Mouse (Mus musculus): ENCODE measurements around the gene Tmem98. TPM values are rescaled to one million over a fixed set of nuclear protein-coding genes. Genes with fewer than 3 reads are reported as not detected.
A peak's percentile ranks its signal among the peaks of the same experiment; 100 is the strongest.

Gene Tmem98
- under 1 TPM; 0.71 to 0.78 TPM for total RNA-seq (2021)
- long read RNA-seq, experiment 1, partial matches to known transcripts, result 0 of 2 reads
- long read RNA-seq, experiment 1, other reads (novel, unspliced or antisense), result 0 of 2 reads
- long read RNA-seq, experiment 2, result 0 reads

DNA sequence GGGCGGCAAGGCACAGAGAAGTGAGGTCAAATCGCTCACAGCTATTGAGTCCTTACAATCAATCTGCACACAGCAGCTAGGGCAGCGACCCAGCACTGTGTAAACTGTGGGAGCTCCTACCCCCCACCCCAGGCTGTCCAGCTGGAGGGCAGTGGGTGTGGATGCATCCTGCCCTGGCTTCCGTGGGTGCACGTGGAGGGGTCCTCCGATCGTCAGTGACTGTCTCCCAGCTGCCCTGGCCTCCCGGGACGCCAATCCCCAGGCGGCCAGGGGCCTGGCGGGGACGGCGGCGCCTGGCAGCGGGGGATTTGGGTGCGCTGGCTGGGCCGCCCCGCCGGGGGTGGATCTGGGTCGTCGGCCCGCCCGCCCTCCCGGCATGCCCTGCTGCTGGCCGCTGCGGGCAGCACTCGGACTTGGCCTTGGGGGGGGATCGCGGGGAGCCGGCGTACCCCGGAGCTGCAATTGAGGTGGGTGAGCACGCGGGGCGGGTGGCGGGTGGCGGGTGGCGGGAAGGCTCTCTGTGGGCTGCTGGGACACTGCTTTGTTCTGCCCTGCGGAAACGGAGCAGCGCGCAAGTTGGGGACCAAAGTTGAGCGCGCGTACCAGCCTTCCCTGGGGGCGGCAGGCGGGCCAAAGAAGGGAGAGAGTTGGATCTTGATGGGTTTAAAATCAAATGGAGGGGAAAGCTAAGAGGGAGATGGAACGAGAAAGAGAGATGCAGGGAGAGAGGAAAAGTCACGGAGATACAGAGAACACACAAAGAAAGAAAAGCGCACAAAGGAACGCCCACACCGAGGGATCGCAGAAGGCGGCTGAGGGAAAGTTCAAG is at the start of gene Tmem98:
Gene Tmem98, plus strand, starts transcription at position 183 of the 829 bp plus-strand sequence.
- DNase-seq (ENCODE audit: low spot score), result no peak

DNA sequence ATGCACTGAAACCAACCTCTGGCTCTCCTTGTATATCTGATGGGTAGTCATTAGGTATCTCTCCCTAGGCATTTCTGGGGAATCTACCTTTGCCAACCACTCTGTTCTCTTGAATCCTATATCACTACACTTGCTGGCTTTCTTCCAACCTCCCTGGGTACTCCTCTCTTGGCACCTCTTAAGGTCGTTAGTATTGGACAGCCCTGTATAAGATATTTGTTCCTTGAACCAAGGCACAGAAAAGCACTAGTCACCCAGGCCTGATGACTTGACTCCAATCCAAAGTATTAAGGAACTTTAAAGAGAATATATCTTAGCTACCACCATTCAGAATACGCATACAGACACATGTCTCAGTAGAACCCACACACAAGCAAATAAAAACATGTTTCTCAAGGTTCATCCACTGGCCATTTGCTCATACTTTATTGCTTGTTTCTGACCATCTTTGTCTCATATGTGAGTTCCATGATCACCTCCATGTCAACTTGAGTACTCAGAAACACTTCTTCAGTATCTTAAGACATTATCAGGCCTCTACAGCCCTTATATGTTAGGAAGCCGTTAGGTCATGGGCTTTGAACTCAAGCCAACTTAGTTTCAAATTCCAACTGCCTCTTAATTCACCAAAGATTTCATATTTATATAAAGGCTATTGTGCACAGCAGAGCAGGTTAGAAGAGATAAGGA is 48.5 kb upstream of the Tmem98 start:
- DNase-seq (ENCODE audit: low spot score), result no peak

DNA sequence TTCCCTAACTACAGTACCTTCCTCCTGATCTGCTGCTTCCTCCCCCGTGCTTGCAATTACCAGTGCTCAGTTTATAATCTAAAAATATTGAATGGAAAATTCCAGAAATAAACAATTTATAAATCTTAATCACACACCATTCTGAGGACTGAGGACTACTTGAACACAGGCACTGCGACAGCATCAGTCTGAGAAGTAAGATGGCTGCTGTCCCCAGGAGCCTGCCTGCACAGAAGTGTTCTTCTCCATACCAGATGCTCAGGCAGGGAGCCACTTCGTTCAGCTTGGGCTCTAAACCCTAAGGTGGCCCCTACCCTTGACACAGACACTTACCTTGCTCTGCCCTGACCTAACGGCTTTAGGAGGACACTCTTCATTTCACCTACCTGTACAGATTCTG is 47.9 kb upstream of the Tmem98 start:
- DNase-seq (ENCODE audit: low spot score), result no peak

DNA sequence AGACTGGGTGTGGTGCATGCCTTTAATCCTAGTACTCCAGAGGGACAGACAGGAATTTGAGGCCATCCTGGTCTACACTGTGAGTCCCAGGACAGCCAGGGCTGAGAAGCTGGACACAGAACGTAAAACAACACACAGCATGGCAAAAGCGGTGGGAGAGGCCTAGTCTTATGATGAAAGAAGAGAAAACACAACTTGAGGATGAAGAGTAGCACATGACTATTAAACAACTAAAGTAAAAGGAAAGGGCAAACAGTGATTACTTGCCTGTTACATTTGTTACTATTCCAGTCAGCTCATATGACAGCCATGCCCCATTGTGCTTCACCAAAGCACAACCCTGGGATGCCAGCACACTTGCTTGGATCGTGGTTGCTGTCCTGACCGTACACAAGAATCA is 43.9 kb upstream of the Tmem98 start:
- no peak for DNase-seq (ENCODE audit: low spot score)

DNA sequence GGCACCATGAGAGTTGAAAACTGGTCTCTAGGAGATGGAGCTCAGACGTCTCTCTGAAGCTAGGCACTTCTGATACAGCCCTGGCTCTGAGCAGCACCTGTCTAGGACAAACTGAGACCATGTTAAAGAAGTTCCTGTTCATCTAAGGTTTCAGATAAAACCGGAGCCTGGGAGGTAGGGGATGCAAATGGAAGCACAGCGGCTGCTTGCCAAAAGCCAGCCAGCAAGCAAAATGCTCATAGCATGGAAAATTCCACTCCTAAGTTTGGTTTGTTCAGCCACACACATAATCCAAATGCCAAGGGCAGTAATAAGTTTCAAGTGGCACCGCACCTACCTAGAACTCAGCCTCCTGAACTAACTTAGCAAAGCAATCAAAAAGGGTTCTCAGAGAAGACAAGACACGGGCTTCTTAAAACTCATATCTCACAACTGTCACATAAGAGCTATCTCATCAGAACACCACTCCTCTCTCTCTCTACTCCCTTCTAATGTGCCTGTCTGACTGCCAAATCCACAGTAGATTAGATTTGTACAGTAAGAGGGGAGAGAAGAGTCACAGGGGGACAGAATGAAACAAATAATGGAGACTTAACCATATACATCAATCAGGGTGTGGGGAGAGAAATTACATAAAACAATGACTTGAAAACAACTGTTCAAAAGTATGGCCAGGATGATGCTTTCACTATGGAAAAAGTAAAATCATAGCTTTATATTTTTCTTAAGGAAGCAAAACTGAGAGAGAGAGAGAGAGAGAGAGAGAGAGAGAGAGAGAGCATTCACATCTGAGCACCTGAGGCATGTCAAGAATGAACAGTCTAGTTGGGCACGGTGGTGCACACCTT is 43.3 kb upstream of the Tmem98 start:
- DNase-seq (ENCODE audit: low spot score), result no peak

DNA sequence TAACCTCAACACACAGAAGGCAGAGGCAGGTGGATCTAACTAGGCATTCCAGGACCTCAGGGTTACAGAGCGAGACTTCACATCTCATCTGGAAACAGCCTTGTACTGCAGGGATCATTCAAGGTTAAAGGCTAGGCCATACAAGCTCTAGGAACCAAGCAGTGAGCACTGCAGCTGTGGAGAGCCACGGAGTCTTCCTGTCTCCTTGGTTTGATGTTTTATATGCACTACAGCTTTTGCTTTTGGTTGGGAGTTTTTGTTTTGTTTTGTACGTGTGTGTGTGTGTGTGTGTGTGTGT is 42.7 kb upstream of the Tmem98 start:
- no peak for DNase-seq (ENCODE audit: low spot score)

DNA sequence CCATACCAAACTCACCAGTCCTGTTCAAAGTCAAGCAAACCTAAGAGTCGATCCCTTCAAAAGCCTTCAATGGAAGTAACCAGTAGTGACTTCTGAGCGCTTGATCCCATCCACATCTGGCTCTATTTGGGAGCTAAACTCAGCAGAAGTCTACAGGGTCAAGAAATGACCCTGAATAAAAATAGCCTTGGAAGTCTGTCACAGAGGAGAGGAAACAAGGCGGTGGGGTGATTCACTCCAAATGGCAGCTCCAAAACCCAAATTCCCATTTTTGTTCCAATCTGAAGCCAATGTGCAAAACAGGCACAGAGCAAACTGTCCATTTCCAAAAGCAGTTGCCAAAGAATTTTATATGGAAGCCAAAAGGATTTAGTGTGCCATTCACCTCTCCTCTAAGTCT is 38.8 kb upstream of the Tmem98 start:
- DNase-seq (ENCODE audit: low spot score), result no peak

DNA sequence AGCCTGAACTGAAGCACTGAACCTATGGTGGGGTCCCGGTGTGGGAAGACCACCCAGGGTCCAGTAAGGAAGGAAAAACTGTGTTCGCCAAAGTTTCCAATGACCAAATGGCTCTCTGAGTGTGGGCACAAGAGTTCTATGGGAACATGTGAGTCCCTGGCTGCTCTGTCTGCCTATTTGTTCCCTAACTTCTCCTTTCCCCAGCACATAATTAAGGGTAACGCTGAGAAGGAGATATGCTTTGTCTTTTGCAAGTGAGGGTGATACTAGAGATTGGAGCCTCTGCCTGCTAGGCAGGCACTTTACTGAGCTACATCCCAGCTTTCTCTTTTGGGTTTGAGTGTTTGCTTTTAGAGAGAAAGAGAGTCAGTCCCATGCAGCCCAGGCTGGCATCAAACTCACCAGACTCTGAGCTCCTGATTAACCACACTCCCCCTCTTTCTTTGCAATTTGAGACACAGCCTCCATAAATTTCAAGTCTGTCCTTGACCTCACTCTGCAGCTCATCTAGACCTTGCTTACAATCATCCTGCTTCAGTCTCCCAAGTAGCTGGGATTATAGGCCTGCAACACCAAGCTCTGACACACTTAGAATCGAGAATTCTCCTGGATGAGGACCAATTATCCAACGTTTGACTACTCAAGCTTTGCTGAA is 38.3 kb upstream of the Tmem98 start:
- DNase-seq (ENCODE audit: low spot score), result no peak

DNA sequence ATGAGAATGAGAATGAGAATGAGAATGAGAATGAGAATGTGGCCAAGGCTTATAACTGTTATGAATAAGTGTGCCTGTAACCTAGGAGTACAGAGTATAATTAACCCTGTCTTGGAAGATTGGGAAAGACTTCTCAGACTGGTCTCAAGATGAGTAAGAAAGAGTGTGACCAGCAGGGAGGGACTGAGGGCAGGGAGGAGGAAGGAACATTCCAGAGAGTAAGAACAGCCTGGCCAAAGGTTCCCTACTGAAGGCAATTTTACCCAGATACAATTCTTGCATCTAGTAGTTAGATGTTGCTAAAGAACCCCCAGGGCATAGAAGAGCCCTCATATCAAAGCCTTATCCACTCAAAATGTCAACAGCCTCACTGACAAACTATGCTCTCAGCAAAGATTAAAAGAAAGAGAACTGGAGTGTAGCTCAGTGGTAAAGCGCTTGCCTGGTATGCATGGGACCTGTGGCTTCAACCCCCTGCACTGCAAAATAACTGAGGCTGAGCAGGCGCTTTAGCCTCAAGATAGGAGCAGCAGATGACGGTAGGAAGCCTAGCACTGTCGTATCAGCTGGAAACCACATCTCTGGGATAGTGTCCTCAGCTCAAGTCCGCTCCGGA is 37.3 kb upstream of the Tmem98 start:
- no peak for DNase-seq (ENCODE audit: low spot score)

DNA sequence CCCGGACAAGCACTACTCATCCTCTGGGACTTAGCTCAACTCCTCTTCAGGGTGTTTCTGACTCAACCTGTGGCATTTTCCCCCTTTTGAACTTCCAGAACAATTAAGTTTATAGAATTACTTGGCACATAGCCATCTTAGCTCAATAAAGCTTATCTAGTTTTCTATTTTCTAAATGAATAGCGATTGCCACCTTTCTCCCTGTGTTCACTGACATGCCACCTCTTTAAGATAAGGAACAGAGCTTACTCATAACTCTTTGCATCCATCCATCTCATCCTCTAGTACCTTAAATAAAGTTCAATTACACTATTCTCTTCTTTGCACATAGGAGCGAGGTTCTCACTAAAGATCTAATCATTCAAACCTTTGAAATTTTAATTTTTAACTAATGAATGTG is 34.4 kb upstream of the Tmem98 start:
- no peak for DNase-seq (ENCODE audit: low spot score)

DNA sequence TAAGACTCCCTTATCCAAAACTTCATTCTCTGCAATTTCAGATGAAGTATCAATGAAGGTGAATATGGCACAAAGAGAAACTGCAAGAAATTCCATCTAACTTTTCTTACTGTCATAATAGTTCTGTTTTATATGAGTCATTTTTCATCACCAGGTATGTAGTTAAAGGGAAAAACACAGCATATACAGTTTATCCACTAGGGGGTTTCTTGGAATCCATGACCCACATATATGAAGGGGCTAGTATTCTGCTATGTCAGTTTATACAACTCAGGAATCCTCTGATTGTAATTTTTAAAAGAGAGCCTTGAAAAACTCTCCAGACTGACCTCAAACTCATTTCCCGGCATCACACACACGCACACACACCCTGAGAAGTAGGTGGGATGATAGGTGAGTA is 32.3 kb upstream of the Tmem98 start:
- DNase-seq (ENCODE audit: low spot score), result no peak

DNA sequence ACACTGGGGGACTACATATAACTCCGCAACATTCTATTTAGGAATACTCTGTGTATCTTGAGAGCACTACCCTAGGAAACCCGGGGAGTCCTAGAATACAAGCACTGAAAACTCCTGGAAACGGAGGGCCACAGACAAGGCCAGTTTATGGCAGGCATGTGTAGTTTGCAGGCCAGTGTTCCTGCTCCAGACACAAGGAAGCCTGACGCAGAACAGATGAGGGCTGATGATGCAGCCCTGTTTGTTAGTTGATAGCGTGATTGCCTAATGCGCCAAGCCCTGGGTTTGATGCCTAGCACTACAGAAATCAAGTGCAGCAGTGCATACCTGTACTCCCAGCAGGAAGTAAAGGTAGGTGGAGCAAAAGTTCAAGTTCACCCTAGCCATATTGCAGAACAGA is 31.8 kb upstream of the Tmem98 start:
- DNase-seq (ENCODE audit: low spot score), result no peak

DNA sequence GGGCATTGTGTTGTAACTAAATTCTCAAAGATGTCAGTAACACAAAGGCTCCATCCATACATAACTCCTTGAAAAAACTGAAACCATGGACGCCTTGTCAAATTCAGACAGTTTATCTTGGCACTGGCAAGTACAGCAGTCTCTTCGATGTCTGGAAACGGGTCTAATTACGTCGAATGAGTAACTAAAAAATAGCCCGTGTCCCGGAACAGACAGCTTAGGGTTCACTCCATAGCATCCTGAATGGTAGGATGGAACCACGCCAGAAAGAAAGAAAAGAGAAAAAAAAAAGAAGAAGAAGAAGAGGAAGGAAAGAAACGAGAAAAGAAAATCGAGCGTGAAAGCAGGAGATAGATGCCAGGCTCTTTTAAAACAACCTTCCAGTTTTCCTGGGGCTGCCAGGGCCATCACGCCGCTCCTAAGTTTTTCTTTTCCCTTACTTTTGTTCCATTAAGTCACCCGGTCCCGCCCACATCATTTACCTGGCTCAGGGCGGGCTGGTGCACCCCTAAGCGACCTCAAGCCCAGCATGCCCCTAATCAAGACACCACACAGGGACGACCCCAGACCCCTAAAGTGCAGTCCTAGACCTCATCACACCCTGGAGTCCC is 31.0 kb upstream of the Tmem98 start:
- DNase-seq (ENCODE audit: low spot score), result no peak

DNA sequence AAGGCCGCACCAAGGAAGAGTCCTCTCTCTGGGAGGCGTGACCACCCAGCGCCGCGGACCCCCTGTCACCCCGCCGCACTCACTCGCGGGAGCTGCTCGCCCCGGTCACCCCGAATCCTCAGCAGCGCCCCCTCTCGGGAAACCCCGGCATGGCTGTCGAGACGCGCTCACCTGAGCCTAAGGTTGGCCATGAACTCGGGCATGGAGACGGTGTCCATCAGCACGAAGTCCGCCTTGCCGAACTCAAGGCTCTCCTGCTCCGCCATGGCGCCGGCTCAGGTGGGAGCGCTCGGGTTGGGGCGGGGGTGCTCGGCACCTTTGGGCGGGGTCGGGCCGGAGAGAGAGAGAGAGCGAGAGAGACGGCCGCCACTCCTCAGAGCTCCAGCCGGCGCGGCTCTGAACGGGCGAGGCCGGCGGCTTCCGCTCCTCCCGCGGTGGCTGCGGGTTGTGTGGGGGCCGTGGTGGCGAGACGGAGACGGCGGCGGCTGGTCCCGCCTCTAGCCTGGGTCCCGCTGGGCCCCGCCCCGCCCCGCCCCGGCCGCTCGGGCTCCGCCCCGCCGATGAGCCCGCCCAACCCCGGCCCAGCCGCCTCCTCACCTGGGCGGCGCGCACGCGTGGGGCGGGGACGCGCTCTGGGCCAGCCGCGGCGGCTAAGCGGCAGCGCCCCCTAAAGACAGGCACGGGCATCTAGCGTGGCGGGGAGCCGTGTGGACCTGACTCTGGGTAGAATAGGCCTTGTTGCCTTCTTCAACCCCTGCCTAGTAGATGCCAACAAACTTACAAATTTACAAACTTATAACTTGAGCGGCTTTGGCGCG is 30.2 kb upstream of the Tmem98 start, which contains the start of gene Myo1d:
Gene Myo1d, minus strand, starts transcription at position 499 of the 818 bp plus-strand sequence.
- peak; percentile 83 for DNase-seq (ENCODE audit: low spot score)

DNA sequence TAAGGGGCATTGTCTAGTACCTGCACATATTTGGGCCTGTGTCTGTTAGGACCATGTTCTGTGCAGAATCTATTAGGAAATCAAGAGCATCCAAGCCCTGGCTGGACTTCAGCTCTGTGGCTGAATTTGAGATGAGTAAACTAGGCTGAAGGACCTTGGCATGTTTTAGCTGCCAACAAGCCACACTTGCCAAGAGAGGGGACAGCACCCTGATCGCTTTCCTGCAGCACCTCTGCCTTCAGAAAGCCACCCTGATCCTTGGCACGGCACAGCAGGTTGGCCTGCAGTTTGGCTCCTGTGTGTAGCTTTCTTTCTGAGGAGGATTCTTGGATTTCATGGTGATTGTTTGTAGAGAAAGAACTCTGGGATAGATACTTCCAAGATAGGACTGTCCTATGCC is 28.4 kb upstream of the Tmem98 start:
- DNase-seq (ENCODE audit: low spot score), result no peak

DNA sequence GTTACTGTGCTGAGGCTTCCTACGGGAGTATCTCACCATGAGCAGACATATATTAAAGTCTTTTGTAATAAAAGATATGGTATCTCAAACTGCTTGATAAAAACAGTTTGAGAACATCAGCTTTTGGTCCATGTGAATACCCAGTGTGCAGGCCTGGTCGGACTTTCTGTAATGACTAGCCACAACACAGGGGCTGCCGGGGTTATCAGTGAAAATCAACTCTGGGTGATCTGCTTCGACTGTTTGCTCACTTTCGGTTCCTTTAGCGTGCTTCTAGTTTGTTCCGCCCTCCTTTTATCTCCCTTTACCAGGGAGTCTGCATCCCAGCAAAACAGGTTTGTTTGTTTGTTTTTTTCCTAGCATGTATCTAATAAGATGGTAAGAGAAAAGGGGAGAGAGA is 26.5 kb upstream of the Tmem98 start:
- DNase-seq (ENCODE audit: low spot score), result no peak

DNA sequence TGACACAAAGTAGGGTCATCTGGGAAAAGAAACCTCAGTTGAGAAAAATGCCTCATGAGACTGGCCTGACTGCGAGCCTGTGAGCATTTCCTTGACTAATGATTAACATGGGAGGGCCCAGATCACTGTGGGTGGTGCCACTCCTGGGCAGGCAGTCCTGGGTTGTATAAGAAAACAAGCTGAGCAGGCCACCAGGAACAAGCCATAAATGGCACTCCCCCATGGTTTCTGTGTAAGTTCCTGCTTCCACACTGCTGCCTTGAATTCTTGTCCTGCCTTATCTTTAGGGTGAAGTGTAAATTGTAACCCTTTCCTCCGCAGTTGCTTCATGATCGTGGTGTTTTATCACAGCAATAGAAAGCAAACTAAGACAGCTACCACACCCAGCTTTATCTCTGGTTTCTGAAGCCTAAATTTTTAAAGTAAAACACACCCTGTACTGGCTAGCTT is 25.7 kb upstream of the Tmem98 start:
- DNase-seq (ENCODE audit: low spot score), result no peak

DNA sequence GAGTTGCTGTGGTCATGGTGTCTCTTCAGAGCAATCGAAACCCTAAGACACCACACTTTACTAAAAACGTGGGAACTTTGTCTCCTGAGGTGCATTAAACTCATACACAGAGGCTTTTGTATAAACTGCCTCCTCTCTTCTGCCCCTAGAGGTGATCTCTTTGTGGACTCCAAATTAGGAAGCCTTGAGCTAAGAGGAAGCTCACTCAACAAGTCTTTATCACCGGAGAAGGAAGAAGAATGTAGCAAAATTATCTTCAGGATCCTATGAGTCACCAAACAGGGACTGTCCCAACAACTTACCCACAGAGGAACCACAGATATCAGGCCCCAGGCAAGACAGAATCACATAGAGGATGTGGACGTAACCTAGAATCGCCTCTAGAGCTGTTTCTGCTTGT is 24.3 kb upstream of the Tmem98 start:
- no peak for DNase-seq (ENCODE audit: low spot score)

DNA sequence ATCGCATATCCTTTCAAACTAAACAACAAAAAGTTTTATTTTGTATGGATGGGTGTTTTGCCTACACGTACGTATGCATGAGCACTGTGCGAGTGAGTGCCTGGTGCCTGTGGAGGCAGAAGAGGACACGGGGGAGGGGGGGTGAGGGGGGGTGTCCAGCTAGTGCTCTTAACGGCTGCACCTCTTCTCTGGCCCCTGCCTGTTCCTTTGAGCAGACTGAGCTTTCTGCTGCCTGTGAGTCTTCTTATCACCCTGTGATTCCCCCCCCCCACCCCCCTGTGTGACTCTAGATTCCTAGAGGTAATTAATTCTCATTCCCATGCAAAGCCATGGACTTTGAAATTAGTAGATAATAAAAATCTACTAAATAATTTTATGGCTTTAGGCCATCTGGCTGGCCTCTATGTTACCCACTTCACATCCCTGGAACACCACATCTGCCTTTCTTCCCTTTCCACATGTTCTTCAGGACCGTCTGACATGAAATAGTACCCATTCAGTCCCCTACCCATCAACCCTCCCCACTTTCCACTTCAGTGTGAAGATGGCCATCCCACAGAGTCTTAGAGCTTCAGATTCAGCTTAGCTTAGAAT is 20.2 kb upstream of the Tmem98 start:
- DNase-seq (ENCODE audit: low spot score), result no peak
